Mouse (Mus musculus) ES-Bruce4 (cell line): ENCODE data around the gene Cblb.

Experiments used
- CTCF ChIP-seq: IDR thresholded peaks from one replicate; pipeline ENCODE4 v1.8.1; 2011; ENCODE audit warnings: low read depth, low read length
- EP300 ChIP-seq: IDR thresholded peaks from 2 replicates; pipeline ENCODE4 v1.6.1; 2011; ENCODE audit warnings: low read depth, low read length; ENCODE audit not compliant: insufficient read depth
- POLR2A ChIP-seq: IDR thresholded peaks from one replicate; pipeline ENCODE4 v1.8.1; 2011; ENCODE audit warnings: low read length; ENCODE audit not compliant: insufficient read depth

GRCm38 (mm10) chr16:52179839-52180238 lies 148.8 kb downstream of the Cblb start:
- no peak for TF ChIP-seq POLR2A
- TF ChIP-seq CTCF: no peak
- no peak for TF ChIP-seq EP300
